Comparison of ENCODE assay signal across 20 mouse cellular contexts in the genomic region with DNA sequence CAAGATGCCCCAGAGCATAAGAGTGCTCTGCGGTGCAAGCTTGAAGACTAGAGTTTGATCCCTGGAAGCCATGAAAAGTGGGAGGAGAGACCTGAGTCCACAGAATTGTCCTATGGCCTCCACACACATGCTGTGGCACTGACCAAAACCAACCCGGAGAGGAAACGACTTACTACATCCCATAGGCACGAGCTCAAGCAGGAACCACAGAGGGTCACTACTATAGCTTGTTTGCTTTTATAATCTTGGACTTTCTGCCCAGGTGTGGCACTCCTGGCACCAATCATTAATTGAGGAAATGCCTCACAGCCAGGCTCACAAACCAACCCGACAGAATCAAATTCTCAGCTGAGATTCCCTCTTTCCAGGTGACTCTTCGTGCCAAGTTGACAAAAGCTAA. TPM values are rescaled to one million over a fixed set of nuclear protein-coding genes. Genes with fewer than 3 reads are reported as not detected.
A peak's percentile ranks its signal among the peaks of the same experiment; 100 is the strongest.
DNase-seq lines count a peak whose midpoint lies in the region; ATAC-seq and TF ChIP-seq lines count a peak whose summit lies in the region.
"Had no signal": no experiment of that assay in that cellular context is flagged by ENCODE, and none has a peak within 500 bp of the region (broad histone marks: within the 10 kb centered on the region; RNA-seq: fewer than 3 reads in every experiment).

No protein-coding gene starts in this region.

- peaks cover 15% of the 10 kb centered on the region for H3K36me3 ChIP-seq in heart, embryonic 11.5 days (ENCODE audit: control insufficient read depth, insufficient read depth, low read length)
- peaks cover 17% of the 10 kb centered on the region for H3K36me3 ChIP-seq in small intestine, adult 2 months (ENCODE audit: control insufficient read depth, insufficient read depth, low read length)
- H3K36me3 ChIP-seq in hindbrain, embryonic 11.5 days (ENCODE audit: control insufficient read depth, insufficient read depth, low read length): no peaks in the 10 kb centered on the region
- H3K36me3 ChIP-seq: forebrain, embryonic 15.5 days had no signal

- no peak overlapping the region for H3K4me3 ChIP-seq in heart, embryonic 11.5 days (ENCODE audit: low read depth, low read length)
- H3K4me3 ChIP-seq in small intestine, adult 2 months (ENCODE audit: low read depth, low read length): no peak overlapping the region
- no peak overlapping the region for H3K4me3 ChIP-seq in hindbrain, embryonic 11.5 days (ENCODE audit: low read depth, low read length)
- H3K4me3 ChIP-seq: embryonic facial prominence, embryonic 10.5 days; embryonic facial prominence, embryonic 12.5 days; forebrain, embryonic 13.5 days; forebrain, embryonic 15.5 days had no signal

- DNase-seq in heart, adult 18-20 months: no peak
- peak; percentile 48 for DNase-seq in large intestine, adult 2 months (ENCODE audit: low read depth, low spot score)
- DNase-seq in cerebellum, postnatal 25 days: no peak
- no peak for DNase-seq in hindbrain, embryonic 11.5 days (ENCODE audit: low spot score)
- DNase-seq: adrenal gland, adult 2 months; adrenal gland, postnatal 10 days; adrenal gland, postnatal 25 days; cerebellum, adult 11 months; cerebellum, adult 18-20 months; cerebellum, adult 8-10 months; cerebellum, adult 9-11 months; cerebellum, postnatal 14 days had no signal

- H3K9me3 ChIP-seq in heart, embryonic 11.5 days (replicated peaks; ENCODE audit: control insufficient read depth, low read length): no peaks in the 10 kb centered on the region
- H3K9me3 ChIP-seq in hindbrain, embryonic 11.5 days (ENCODE audit: control insufficient read depth, low read length): no peaks in the 10 kb centered on the region; the same call in 1 of the 2 replicates
- H3K9me3 ChIP-seq: forebrain, embryonic 15.5 days had no signal

- no peak overlapping the region for H3K4me2 ChIP-seq in heart, embryonic 11.5 days
- H3K4me2 ChIP-seq in hindbrain, embryonic 11.5 days (replicated peaks; ENCODE audit: low read depth, low read length): no peak overlapping the region
- H3K4me2 ChIP-seq: embryonic facial prominence, embryonic 12.5 days; forebrain, embryonic 13.5 days; forebrain, embryonic 15.5 days had no signal

- ATAC-seq in heart, embryonic 11.5 days (replicated peaks; ENCODE audit: insufficient number of reproducible peaks, low FRiP score, low TSS enrichment): no peak
- ATAC-seq in hindbrain, embryonic 11.5 days (ENCODE audit: low FRiP score): no peak
- ATAC-seq: forebrain, embryonic 13.5 days; forebrain, embryonic 15.5 days had no signal

- H3K27ac ChIP-seq in heart, embryonic 11.5 days (ENCODE audit: low read depth, low read length): 0 out of 2 replicates have a peak overlapping the region, but pooled peaks have one; percentile 29
- H3K27ac ChIP-seq in small intestine, adult 2 months (ENCODE audit: insufficient read depth, low read depth, low read length): peak overlapping the region; percentile 61
- H3K27ac ChIP-seq in hindbrain, embryonic 11.5 days (ENCODE audit: low read depth, low read length): no peak overlapping the region
- H3K27ac ChIP-seq: embryonic facial prominence, embryonic 10.5 days; embryonic facial prominence, embryonic 12.5 days; forebrain, embryonic 13.5 days; forebrain, embryonic 15.5 days had no signal

- no peak for TF ChIP-seq CTCF in small intestine, adult 2 months (IDR thresholded peaks at IDR 0.05; ENCODE audit: extremely low read depth, insufficient read length, insufficient replicate concordance, low read depth, low read length)

- TF ChIP-seq POLR2A in small intestine, adult 2 months (IDR thresholded peaks at IDR 0.05; ENCODE audit: low read depth, low read length): no peak

- WGBS in heart, embryonic 11.5 days (ENCODE audit: insufficient replicate concordance): 76% methylated on average over 6 of the region's 6 CpGs
- 25% methylated on average over 6 of the region's 6 CpGs for WGBS in large intestine, adult 2 months
- 24% methylated on average over 6 of the region's 6 CpGs for WGBS in small intestine, adult 2 months
- 76% methylated on average over 6 of the region's 6 CpGs for WGBS in hindbrain, embryonic 11.5 days

- no peaks in the 10 kb centered on the region for H3K27me3 ChIP-seq in heart, embryonic 11.5 days (ENCODE audit: control insufficient read depth, insufficient read depth, low read length)
- no peaks in the 10 kb centered on the region for H3K27me3 ChIP-seq in small intestine, adult 2 months (ENCODE audit: control insufficient read depth, insufficient read depth, low read length)
- no peaks in the 10 kb centered on the region for H3K27me3 ChIP-seq in hindbrain, embryonic 11.5 days (ENCODE audit: control insufficient read depth, insufficient read depth, low read length)
- H3K27me3 ChIP-seq: embryonic facial prominence, embryonic 12.5 days; forebrain, embryonic 13.5 days; forebrain, embryonic 15.5 days had no signal

- H3K9ac ChIP-seq in heart, embryonic 11.5 days (ENCODE audit: low read depth, low read length): no peak overlapping the region
- H3K9ac ChIP-seq in hindbrain, embryonic 11.5 days (ENCODE audit: low read depth, low read length): no peak overlapping the region
- H3K9ac ChIP-seq: embryonic facial prominence, embryonic 12.5 days; forebrain, embryonic 13.5 days; forebrain, embryonic 15.5 days had no signal

- peaks cover 7% of the 10 kb centered on the region; the same call in 1 of the 2 replicates for H3K4me1 ChIP-seq in heart, embryonic 11.5 days (ENCODE audit: control insufficient read depth, insufficient read depth, low read length)
- peaks cover 2% of the 10 kb centered on the region for H3K4me1 ChIP-seq in small intestine, adult 2 months (ENCODE audit: control insufficient read depth, insufficient read depth, insufficient read length, low read length)
- no peaks in the 10 kb centered on the region; the same call in 1 of the 2 replicates for H3K4me1 ChIP-seq in hindbrain, embryonic 11.5 days (replicated peaks; ENCODE audit: control insufficient read depth, insufficient read depth, low read length)

RNA-seq across cellular contexts. Expression of a gene that starts 3.3 kb away (rescaled TPM):
- 27.3 and 27.7 TPM in 2 replicates for polyA plus RNA-seq in heart, embryonic 11.5 days (2014; fragmentation: Nextera tagmentation; extraction: Ambion mirVana)
- 10 to 100 TPM; 10.0 to 10.2 TPM for total RNA-seq in heart, adult 18-20 months (2021)
- polyA plus RNA-seq in large intestine, adult 2 months (2012; rRNA removed): 18.6 and 31.0 TPM in 2 replicates
- polyA plus RNA-seq in small intestine, adult 2 months (2012; rRNA removed): 9.9 and 20.9 TPM in 2 replicates
- 40.0 and 44.1 TPM in 2 replicates for polyA plus RNA-seq in hindbrain, embryonic 11.5 days (2014; fragmentation: Nextera tagmentation; extraction: Ambion mirVana)

RNA-seq across cellular contexts. Expression of a gene that starts 50.3 kb away (rescaled TPM):
- 46.2 and 51.8 TPM in 2 replicates for polyA plus RNA-seq in heart, embryonic 11.5 days (2014; fragmentation: Nextera tagmentation; extraction: Ambion mirVana)
- total RNA-seq in heart, adult 18-20 months (2021): 100 to 1,000 TPM; 526 to 592 TPM
- polyA plus RNA-seq in large intestine, adult 2 months (2012; rRNA removed): 26.1 and 47.3 TPM in 2 replicates
- 11.1 and 43.0 TPM in 2 replicates for polyA plus RNA-seq in small intestine, adult 2 months (2012; rRNA removed)
- 1.1 and 1.7 TPM in 2 replicates for polyA plus RNA-seq in hindbrain, embryonic 11.5 days (2014; fragmentation: Nextera tagmentation; extraction: Ambion mirVana)
- total RNA-seq: MEL had no signal
- polyA plus RNA-seq: C2C12 had no signal
